12 mouse cellular contexts compared by ENCODE assay signal in the genomic region with DNA sequence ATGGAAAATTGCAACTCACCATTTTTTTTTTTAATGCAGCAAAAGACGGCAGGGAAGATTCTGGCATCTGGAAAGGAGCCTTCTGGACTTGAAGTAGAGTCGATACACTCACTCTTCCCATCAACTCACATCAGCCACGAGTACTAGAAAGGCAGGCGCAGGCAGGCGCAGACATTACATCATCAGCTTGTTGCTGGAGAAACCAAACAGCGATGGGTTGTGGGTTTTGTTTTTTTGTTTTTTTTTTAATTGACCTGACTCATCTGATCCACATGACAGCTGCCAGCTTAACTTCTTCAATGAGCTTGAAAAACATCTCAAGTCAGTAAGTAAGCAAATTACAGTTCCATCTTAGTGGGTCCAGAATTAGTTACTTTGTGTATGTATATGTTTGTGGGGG.
"Had no signal": no experiment of that assay in that cellular context is flagged by ENCODE, and none has a peak within 500 bp of the region (broad histone marks: within the 10 kb centered on the region; RNA-seq: fewer than 3 reads in every experiment).

No protein-coding gene starts in this region.

- H3K4me1 ChIP-seq: liver, embryonic 13.5 days had no signal

- H3K27me3 ChIP-seq: limb, embryonic 15.5 days; lung, embryonic 15.5 days; neural tube, embryonic 12.5 days had no signal

- H3K27ac ChIP-seq: kidney, postnatal 0 days; limb, embryonic 15.5 days; liver, embryonic 13.5 days; lung, embryonic 15.5 days; midbrain, embryonic 13.5 days; neural tube, embryonic 12.5 days; stomach, postnatal 0 days had no signal

- H3K9ac ChIP-seq: limb, embryonic 15.5 days; liver, embryonic 13.5 days; liver, postnatal 0 days; lung, embryonic 15.5 days; midbrain, embryonic 13.5 days; neural tube, embryonic 12.5 days had no signal

- H3K9me3 ChIP-seq: limb, embryonic 15.5 days; liver, embryonic 13.5 days; lung, embryonic 15.5 days; midbrain, embryonic 13.5 days; neural tube, embryonic 12.5 days had no signal

- H3K36me3 ChIP-seq: limb, embryonic 15.5 days; liver, embryonic 13.5 days; lung, embryonic 15.5 days; midbrain, embryonic 13.5 days; neural tube, embryonic 12.5 days had no signal

- H3K4me2 ChIP-seq: limb, embryonic 15.5 days; liver, embryonic 13.5 days; lung, embryonic 15.5 days; midbrain, embryonic 13.5 days; neural tube, embryonic 12.5 days had no signal

- DNase-seq: kidney, adult 2 months; kidney, postnatal 36 days; layer of hippocampus, adult 9-11 months; liver, embryonic 13.5 days; liver, postnatal 0 days; thymus, postnatal 4 days had no signal

- H3K4me3 ChIP-seq: limb, embryonic 15.5 days; liver, embryonic 13.5 days; lung, embryonic 15.5 days; midbrain, embryonic 13.5 days; neural tube, embryonic 12.5 days had no signal

- ATAC-seq: liver, postnatal 0 days; midbrain, embryonic 13.5 days had no signal
